Mouse (Mus musculus) lung, postnatal 25 days (tissue): Measurements from ENCODE around the gene Tmco4.

Experiments used
- DNase-seq: peaks from one replicate; pipeline ENCODE4 v3.0.0; 2022; ENCODE audit warnings: low spot score

Gene Tmco4

DNA sequence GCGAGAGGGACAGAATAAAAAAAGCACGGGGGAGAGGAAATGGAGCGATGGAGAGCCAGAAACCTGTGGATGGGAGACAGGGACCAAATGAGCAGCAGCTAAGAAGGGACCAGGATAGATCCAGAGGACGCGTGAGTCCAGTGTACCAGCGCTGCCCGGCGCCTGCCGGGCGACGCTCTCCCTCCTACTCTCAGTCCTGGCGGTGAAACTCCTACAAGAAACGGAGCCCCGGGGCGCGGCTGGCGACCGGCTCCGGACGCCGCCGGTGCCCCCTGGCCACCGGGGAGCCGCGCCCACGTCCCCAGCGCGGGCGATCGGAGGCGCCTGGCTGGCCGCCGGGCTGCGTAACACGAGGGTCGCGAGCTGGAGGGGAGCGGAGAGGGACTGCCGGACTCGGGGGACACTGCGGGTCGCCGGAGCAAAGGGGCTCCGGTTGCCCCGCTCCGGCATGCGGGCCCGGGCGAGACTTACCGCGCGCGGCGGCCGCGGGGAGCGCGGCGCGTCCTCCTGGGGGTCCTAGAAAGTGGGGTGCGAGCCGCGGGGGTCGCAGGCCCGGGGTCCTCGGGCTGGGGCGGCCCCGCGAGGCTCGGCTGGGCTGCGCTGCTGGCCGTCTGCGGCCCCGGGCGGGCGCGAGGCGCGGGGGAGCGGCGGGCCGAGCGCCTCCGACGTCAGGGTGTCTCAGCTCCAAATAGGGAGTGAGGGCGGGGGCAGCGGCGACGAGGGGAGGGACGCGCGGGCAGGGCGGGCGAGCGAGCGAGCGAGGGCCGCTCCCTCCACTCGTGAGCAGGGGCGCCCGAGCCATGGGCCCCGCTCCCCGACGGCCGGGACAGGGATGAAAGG, 119.9 kb downstream of the Tmco4 start, which contains the start of gene Nbl1:
TSS of gene Nbl1 (minus strand) at position 638 of the 840 bp plus-strand sequence.
- DNase-seq = peak; percentile 69

GRCm38 (mm10) chr4:139093196-139093530, 120.5 kb downstream of the Tmco4 start:
- DNase-seq = no peak

GRCm38 (mm10) chr4:139095406-139095805, 122.7 kb downstream of the Tmco4 start:
- peak; percentile 45 for DNase-seq

GRCm38 (mm10) chr4:139096201-139096600, 123.5 kb downstream of the Tmco4 start:
- DNase-seq = peak; percentile 64

DNA sequence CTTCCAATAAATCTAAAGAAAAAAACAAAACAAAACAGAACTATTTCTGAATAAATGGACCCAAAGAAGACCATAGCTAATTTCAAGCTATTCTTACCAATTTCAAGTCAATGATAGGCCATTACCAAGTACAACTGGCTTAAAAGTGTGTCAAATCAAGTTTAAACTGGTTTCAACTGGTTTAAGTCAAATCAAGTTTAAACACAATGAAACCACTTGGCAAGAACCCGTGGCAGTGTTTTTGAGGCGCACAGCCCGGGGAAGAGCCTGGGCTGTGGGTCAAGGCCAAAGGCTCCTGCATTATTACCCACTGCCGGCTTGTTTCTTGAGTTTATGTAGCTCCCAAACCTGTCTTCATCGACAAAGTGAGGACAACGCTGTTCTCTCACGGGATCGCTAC, 127.6 kb downstream of the Tmco4 start:
- no peak for DNase-seq

- DNase-seq = no peak
Observed at GRCm38 (mm10) chr4:139101546-139101945, 128.9 kb downstream of the Tmco4 start.

DNA sequence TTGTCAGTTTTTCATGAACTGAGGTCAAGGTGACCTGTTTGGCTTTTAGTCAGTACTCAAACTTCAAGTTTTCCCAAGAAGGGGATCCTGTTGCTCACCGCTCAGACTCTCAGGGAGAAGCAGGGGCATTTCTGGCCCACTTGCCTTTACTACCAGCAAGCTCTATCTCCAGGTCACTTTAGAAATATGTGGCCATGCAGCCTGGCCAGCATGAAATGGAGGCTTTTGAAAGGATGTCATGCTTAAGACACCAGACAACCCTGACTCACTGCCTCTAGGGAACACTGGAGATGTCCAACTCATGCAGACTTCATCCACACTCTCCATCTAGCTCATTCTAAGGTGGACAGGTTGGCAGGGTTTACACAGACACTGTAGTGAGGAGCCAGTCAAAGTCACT, 132.8 kb downstream of the Tmco4 start:
- DNase-seq = no peak
